Mouse (Mus musculus): ENCODE measurements at regions not wholly inside any gene's neighbourhood (a gene's known extent, or its start where the extent isn't known, plus 50 kb on each side); places are given as distances from the start of the nearest gene placed in this dataset.

- no peak overlapping the region for H3K4me3 ChIP-seq (ENCODE audit: control insufficient read depth in 1 of 2, insufficient read depth in 1 of 2, low read depth in 2 of 2, low read length in 2 of 2)
- no peaks in the 10 kb centered on the region for H3K36me3 ChIP-seq (ENCODE audit: control insufficient read depth in 1 of 2, insufficient read depth in 2 of 2, low read length in 2 of 2)
- no peak for DNase-seq (ENCODE audit: low read depth, low spot score)
- H3K27ac ChIP-seq (ENCODE audit: control insufficient read depth, low read depth, low read length): no peak overlapping the region
- no peak for TF ChIP-seq HCFC1 (IDR thresholded peaks at IDR 0.05; ENCODE audit: low read depth, low read length)
- no peak for TF ChIP-seq USF2 (IDR thresholded peaks at IDR 0.05; ENCODE audit: borderline replicate concordance in 1 of 2, insufficient read depth in 1 of 2, low read depth in 1 of 2, low read length in 2 of 2)
- TF ChIP-seq MAZ (IDR thresholded peaks at IDR 0.05; ENCODE audit: low read depth, low read length): no peak
- TF ChIP-seq BHLHE40 (IDR thresholded peaks at IDR 0.05; ENCODE audit: borderline replicate concordance, low read depth, low read length): no peak
- TF ChIP-seq TCF12 (IDR thresholded peaks at IDR 0.05; ENCODE audit: low read depth, low read length): no peak
- TF ChIP-seq JUND (IDR thresholded peaks at IDR 0.05; ENCODE audit: low read depth, low read length): no peak
- no peaks in the 10 kb centered on the region for H3K4me1 ChIP-seq (ENCODE audit: control insufficient read depth in 1 of 2, insufficient read depth in 2 of 2, low read length in 2 of 2)
- no peaks in the 10 kb centered on the region for H3K9me3 ChIP-seq (replicated peaks; ENCODE audit: insufficient read depth, low read length)
- H3K79me2 ChIP-seq (ENCODE audit: control insufficient read depth, insufficient read depth, low read length, poor library complexity): no peaks in the 10 kb centered on the region
- H3K9ac ChIP-seq (ENCODE audit: control insufficient read depth, low read depth, low read length, poor library complexity, severe bottlenecking): no peak overlapping the region
- no peaks in the 10 kb centered on the region for H3K27me3 ChIP-seq (ENCODE audit: control insufficient read depth in 1 of 2, insufficient read depth in 2 of 2, low read length in 2 of 2)
Measured at GRCm38 (mm10) chr14:78798478-78798877, 50.4 kb upstream of the Vwa8 start.

All from MEL (cell line).